Comparison of ENCODE assay signal across 1 mouse cellular context in the genomic region with DNA sequence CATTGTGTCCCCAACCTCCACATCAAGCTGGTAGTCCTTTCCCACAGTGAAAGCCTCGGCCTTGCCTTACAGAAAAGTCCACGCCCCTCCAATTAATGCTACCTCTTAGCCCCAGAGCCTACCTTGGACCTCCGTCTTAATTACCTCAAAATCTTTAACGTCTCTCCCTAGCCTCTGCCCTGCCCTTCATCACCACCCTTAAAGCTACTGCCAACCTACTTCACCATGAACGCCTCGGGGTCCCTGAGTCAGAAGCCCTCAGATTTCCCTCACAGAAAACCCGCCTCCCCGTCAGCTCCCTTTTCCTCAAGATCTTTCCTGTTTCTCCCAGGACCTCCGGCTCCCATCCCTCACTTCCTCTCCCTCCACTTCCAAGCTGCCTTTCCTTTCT.
TF ChIP-seq lines count a peak whose summit lies in the region.

No protein-coding gene starts in this region.

TF ChIP-seq in CH12.LX, 34 proteins besides CTCF, POLR2A, EP300 and RAD21:
- TF ChIP-seq NELFE (IDR thresholded peaks at IDR 0.05; ENCODE audit: low read depth, low read length) (no peak), ELF1 (IDR thresholded peaks at IDR 0.05; ENCODE audit: low read depth, low read length) (no peak), JUND (conservative IDR thresholded peaks at IDR 0.05; ENCODE audit: low read depth, low read length) (no peak), BHLHE40 (IDR thresholded peaks at IDR 0.05; ENCODE audit: low read depth, low read length) (no peak)
